Mouse (Mus musculus) midbrain, embryonic 12.5 days (tissue): ENCODE data around the gene Eya4. TPM values are rescaled to one million over a fixed set of nuclear protein-coding genes. Genes with fewer than 3 reads are reported as not detected.

ENCODE experiments used
- ATAC-seq: fragments of 200-750 bp; cut with Nextera tagmentation; 2 replicates; pipeline ENCODE4 v1.8.0; 2017; ENCODE audit warnings: low read depth, moderate TSS enrichment, moderate library complexity; ENCODE audit not compliant: low FRiP score
- H3K27ac ChIP-seq: fragments of 300-500 bp; sonication (generic); replicated peaks from 2 replicates; pipeline ENCODE4 v1.5.1; 2016; ENCODE audit warnings: mild to moderate bottlenecking
- H3K27me3 ChIP-seq: fragments of 300-500 bp; sonication (generic); 2 replicates; pipeline ENCODE4 v1.6.1; 2016; ENCODE audit warnings: mild to moderate bottlenecking
- H3K36me3 ChIP-seq: fragments of 300-500 bp; sonication (generic); 2 replicates; pipeline ENCODE4 v1.6.1; 2016
- H3K4me1 ChIP-seq: fragments of 300-500 bp; sonication (generic); 2 replicates; pipeline ENCODE4 v1.6.1; 2016
- H3K4me2 ChIP-seq: fragments of 300-500 bp; sonication (generic); replicated peaks from 2 replicates; pipeline ENCODE4 v1.6.1; 2016; ENCODE audit warnings: mild to moderate bottlenecking, moderate library complexity
- H3K4me3 ChIP-seq: fragments of 300-500 bp; sonication (generic); 2 replicates; pipeline ENCODE4 v1.5.1; 2016; ENCODE audit warnings: mild to moderate bottlenecking
- H3K9ac ChIP-seq: fragments of 300-500 bp; sonication (generic); replicated peaks from 2 replicates; pipeline ENCODE4 v1.6.1; 2016; ENCODE audit warnings: mild to moderate bottlenecking, moderate library complexity
- H3K9me3 ChIP-seq: fragments of 300-500 bp; sonication (generic); 2 replicates; pipeline ENCODE4 v1.6.1; 2016; ENCODE audit warnings: mild to moderate bottlenecking
- WGBS: fragments of 180-500 bp; shearing (Covaris S2); methylation state at CpG from one replicate; pipeline ENCODE4 v1.1.7; 2016; 5-methylcytosine and 5-hydroxymethylcytosine counted together
- polyA plus RNA-seq: library from polyadenylated mRNA; unstranded; fragments of >200 nt; fragmentation: Nextera tagmentation; extraction: Ambion mirVana; gene quantifications from 2 replicates; pipeline ENCODE4 v1.2.1, GENCODE M21; 2016

Eya4 gene
- polyA plus RNA-seq, 1 experiment from 2014 or later: 2.3 TPM

DNA sequence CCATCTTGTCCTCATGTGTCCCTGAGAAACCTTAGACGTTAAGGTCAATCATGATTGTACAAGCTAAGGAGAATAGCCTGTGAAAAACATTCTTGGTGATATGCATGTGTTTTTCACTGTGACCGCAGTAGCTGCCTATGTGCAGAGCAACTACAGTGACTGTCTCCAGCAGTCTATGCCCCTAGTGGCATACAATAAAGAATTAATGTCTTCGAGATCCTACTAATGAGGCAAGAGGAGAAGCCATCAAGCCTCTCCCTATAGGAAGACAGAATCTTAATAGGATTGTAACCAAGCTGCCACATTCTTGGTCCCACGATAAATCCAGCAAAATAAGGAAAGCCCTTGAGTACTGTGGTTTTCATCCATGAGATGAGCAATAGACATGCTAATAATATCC is 28.3 kb downstream of the Eya4 start:
- no peaks in the 10 kb centered on the region for H3K27me3 ChIP-seq
- H3K4me3 ChIP-seq: no peak overlapping the region
- H3K9ac ChIP-seq: no peak overlapping the region
- H3K36me3 ChIP-seq: no peaks in the 10 kb centered on the region
- 85% methylated on average over 4 of the region's 4 CpGs for WGBS
- H3K4me2 ChIP-seq: no peak overlapping the region
- no peak overlapping the region for H3K27ac ChIP-seq
- H3K4me1 ChIP-seq: no peaks in the 10 kb centered on the region
- no peaks in the 10 kb centered on the region for H3K9me3 ChIP-seq
- ATAC-seq: no peak

DNA sequence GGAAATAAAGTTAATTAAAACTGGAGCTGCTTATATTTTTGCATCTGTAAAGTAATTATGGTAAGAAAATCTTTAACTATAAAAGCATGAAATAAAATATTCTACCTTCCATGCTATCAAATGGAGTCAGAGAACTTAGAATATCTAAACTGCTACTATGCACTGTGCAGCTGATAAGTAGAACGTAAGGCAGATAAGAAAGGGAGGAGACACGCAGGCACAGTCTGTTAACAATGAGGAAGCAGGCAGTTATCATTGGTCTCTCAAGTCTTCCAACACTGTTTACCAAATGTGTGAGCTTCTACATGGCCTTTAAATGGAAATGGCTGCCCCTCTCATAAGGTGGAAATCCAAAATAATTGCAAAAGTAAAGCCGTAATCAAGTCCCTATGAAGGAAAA is 55.0 kb downstream of the Eya4 start:
- Histone ChIP-seq H3K4me2 (no peak overlapping the region), H3K9me3 (no peaks in the 10 kb centered on the region), H3K4me1 (no peaks in the 10 kb centered on the region), H3K4me3 (no peak overlapping the region), H3K9ac (no peak overlapping the region), H3K36me3 (no peaks in the 10 kb centered on the region), H3K27ac (no peak overlapping the region), H3K27me3 (no peaks in the 10 kb centered on the region)
- 85% methylated on average over 3 of the region's 3 CpGs for WGBS
- no peak for ATAC-seq

DNA sequence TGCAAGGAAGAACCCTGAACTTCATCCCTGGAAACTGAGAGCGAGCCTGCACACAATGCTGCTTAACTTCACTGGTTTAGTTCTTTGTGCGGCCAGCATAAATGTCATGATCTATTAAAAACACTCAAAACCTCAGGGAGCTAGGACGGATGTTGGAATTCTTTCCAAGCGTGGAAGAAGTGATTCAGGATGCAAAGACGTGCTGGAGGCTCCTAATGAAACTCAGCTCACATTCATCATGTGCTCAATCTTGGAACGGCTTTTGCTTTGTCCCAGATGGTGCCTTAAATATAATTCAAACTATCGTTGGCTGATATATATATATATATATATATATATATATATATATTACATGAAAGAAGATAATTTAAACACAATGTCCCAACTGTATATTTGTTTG is 58.1 kb downstream of the Eya4 start:
- no peak overlapping the region for H3K4me2 ChIP-seq
- H3K27ac ChIP-seq: no peak overlapping the region
- no peaks in the 10 kb centered on the region for H3K9me3 ChIP-seq
- H3K4me1 ChIP-seq: no peaks in the 10 kb centered on the region
- H3K36me3 ChIP-seq: no peaks in the 10 kb centered on the region
- H3K4me3 ChIP-seq: no peak overlapping the region
- no peak overlapping the region for H3K9ac ChIP-seq
- H3K27me3 ChIP-seq: no peaks in the 10 kb centered on the region
- 84% methylated on average over 7 of the region's 7 CpGs for WGBS
- no peak for ATAC-seq

DNA sequence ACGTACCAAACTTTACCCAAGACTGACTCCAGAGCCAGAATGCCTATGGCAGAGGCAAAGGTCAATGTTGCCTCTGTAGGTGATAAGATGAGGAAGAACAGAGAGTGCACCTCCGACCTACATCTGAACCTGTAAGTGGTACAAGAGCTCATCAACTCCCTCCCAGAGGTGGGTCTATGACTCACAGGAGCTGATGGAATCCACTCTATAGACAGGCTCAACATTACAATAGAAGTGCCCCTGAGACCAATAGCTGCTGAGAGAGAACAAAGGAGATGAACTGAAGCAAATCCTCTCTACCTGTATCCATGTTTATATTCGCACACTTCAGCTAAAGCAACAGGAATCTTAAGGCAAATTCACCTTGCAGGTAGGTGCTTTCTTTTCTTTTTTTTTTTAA is 73.2 kb downstream of the Eya4 start:
- no peaks in the 10 kb centered on the region for H3K4me1 ChIP-seq
- 90% methylated on average over 3 of the region's 3 CpGs for WGBS
- H3K9ac ChIP-seq: no peak overlapping the region
- H3K27me3 ChIP-seq: no peaks in the 10 kb centered on the region
- no peak for ATAC-seq
- H3K27ac ChIP-seq: no peak overlapping the region
- no peak overlapping the region for H3K4me3 ChIP-seq
- no peak overlapping the region for H3K4me2 ChIP-seq
- no peaks in the 10 kb centered on the region for H3K9me3 ChIP-seq
- no peaks in the 10 kb centered on the region for H3K36me3 ChIP-seq

DNA sequence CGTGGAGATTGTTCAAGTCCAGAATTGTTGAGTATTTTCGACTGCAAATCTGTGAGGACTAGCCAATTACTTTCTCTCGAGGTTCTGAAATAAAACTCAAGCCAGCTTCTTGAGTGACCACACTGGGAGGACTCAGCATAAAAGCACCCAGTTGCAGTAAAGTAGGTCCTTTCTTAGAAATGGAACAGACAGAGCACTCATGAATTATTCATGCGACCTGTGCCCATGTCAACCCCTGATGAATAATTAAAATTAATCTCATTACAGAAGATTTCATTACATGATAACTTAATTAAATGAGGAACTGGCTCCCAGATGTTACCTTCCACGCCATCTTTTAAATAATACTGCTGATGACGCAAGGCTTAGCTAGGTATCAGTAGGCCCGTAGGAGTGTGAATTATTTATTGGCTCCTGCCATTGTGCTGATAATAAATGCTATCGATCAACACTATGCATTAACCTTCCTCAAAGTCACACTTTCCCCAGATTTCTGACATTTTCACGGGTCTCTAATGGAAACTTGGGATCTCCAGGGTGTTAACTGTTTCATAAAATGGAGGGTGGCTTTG is 79.5 kb downstream of the Eya4 start:
- no peak overlapping the region for H3K4me3 ChIP-seq
- H3K4me1 ChIP-seq: no peaks in the 10 kb centered on the region
- peak; percentile 82 for ATAC-seq
- no peak overlapping the region for H3K4me2 ChIP-seq
- no peaks in the 10 kb centered on the region for H3K9me3 ChIP-seq
- H3K27me3 ChIP-seq: no peaks in the 10 kb centered on the region
- no peaks in the 10 kb centered on the region for H3K36me3 ChIP-seq
- no peak overlapping the region for H3K9ac ChIP-seq
- WGBS: 56% methylated on average over 9 of the region's 9 CpGs
- no peak overlapping the region for H3K27ac ChIP-seq

DNA sequence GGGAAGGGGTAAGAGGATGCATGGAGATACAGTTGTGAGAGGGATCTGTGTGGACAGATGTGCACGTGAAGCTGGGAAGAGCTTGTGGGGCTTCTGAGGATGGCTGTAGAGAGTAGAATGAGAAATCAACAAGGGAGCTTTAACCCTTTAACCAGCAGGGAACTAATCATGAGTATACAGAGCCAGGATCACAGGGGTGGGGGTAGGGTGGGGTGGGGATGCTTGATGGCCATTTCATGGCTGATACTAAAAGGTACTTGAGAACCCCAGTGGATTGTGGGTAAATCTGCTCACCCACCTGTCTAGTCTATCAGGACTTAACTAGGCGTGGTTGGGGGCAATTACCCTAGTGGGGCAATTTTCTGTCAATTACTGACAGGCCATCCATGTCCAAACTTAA is 80.1 kb downstream of the Eya4 start:
- H3K36me3 ChIP-seq: no peaks in the 10 kb centered on the region
- H3K27ac ChIP-seq: no peak overlapping the region
- H3K9ac ChIP-seq: no peak overlapping the region
- H3K27me3 ChIP-seq: no peaks in the 10 kb centered on the region
- H3K4me3 ChIP-seq: no peak overlapping the region
- 74% methylated on average over 2 of the region's 2 CpGs for WGBS
- no peaks in the 10 kb centered on the region for H3K9me3 ChIP-seq
- H3K4me1 ChIP-seq: no peaks in the 10 kb centered on the region
- ATAC-seq: peak; percentile 16; the same call in 1 of the 2 replicates
- H3K4me2 ChIP-seq: no peak overlapping the region

DNA sequence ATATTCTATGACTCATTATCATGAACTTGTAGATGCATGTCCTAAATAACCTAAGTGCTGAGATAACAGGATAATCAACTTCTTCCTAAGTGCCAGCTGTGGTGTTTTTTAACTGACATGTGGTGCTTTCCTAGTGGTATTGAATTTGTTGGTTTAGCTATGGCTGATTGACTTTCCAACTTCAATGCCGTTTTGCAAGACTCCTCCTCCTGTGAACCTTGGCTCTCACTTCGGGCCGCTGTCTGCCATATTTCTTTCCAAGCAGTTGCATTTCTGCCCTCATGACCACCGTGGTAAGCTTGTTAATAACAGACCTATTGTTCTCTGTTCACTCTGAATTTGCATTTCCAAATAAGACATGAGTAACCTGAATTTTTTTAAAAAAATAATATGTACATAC is 98.4 kb downstream of the Eya4 start:
- Histone ChIP-seq H3K4me2 (no peak overlapping the region), H3K27ac (no peak overlapping the region), H3K9ac (no peak overlapping the region), H3K4me3 (no peak overlapping the region), H3K27me3 (no peaks in the 10 kb centered on the region), H3K36me3 (no peaks in the 10 kb centered on the region), H3K4me1 (no peaks in the 10 kb centered on the region), H3K9me3 (no peaks in the 10 kb centered on the region)
- no peak for ATAC-seq
- WGBS: 72% methylated on average over 4 of the region's 4 CpGs

DNA sequence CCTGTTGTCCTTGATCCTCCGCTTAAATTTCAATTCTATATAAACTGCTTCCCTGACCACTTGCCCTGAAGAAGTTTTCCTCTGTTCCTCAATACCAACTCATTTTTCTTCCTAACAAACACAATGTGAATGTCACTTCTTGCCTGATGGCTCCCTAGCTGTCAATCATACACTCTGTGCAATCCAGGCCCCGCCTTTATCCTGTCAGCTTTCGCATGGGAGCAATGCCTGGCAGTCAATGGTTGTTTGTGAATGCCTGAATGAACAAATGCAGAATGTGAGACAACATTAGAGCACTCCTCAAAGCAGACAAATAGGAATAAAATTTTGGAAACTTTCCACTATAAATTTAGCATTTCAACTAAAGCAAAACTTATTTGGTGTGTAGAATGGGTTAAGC is 104.1 kb downstream of the Eya4 start:
- Histone ChIP-seq H3K4me2 (no peak overlapping the region), H3K36me3 (no peaks in the 10 kb centered on the region), H3K4me3 (no peak overlapping the region), H3K27me3 (no peaks in the 10 kb centered on the region), H3K9me3 (no peaks in the 10 kb centered on the region), H3K27ac (no peak overlapping the region), H3K9ac (no peak overlapping the region), H3K4me1 (no peaks in the 10 kb centered on the region)
- 71% methylated on average over 3 of the region's 3 CpGs for WGBS
- no peak for ATAC-seq

DNA sequence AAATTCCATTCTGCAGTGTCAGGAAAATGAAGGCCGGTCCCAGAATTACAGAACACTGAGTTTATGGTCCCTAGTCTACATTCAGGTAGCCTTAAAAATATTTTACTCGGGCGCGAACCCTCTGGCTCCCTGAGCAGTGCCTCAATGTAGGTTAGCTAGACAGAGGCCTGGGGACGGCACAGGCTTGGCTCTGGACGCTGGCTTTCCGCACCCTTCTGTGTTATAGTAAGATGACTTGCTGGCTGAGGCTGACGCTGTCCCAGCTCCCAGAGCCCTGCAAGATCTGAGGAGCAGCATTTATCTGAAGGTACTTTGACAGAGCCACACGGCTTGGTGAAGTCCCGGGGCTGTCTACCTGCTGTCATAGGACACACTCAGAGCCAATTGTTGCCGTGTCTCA is 113.7 kb downstream of the Eya4 start:
- Histone ChIP-seq H3K4me2 (no peak overlapping the region), H3K27ac (no peak overlapping the region), H3K27me3 (no peaks in the 10 kb centered on the region), H3K4me3 (no peak overlapping the region), H3K36me3 (no peaks in the 10 kb centered on the region), H3K4me1 (no peaks in the 10 kb centered on the region), H3K9ac (no peak overlapping the region), H3K9me3 (no peaks in the 10 kb centered on the region)
- 78% methylated on average over 11 of the region's 11 CpGs for WGBS
- no peak for ATAC-seq

DNA sequence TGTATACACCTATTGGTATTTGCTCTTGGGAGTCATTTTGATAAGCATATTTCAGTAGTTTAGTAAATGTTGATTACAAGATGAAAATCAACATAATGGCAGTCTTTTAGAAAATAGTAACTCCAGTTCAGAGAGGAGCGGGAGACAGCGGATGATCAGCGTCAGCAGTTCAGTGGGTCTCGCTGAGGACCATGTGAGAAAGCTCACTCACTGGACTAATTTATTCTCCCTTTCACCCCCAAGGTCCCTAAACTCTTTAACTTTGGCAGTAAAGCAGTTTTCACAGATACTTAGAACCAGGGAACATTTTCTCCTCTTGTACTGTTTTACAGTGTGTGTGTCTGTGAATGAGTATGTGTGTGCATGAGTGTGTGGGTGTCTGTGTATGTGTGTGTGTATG is 115.2 kb downstream of the Eya4 start:
- ATAC-seq: no peak
- Histone ChIP-seq H3K4me1 (no peaks in the 10 kb centered on the region), H3K4me2 (no peak overlapping the region), H3K27me3 (no peaks in the 10 kb centered on the region), H3K4me3 (no peak overlapping the region), H3K9ac (no peak overlapping the region), H3K9me3 (no peaks in the 10 kb centered on the region), H3K27ac (no peak overlapping the region), H3K36me3 (no peaks in the 10 kb centered on the region)
- 92% methylated on average over 4 of the region's 4 CpGs for WGBS

DNA sequence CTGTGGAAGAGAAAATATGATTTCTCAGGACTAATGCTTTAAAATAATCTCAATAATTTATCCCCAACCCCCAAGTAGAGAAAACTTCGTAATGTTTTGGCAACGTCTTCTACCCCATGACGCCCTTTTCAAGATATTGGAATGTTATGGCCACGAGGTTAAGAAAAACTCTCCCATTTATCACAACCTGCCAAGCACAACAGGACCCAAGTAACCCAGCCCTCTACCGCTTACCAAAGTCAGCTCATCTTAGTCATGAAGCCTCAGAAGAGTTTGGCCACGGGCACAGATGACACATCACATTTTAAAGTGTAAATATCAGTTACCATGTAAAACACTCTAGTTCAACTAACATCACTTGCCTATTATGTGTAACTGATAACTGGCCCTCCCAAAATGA is 117.2 kb downstream of the Eya4 start:
- H3K4me2 ChIP-seq: no peak overlapping the region
- H3K36me3 ChIP-seq: no peaks in the 10 kb centered on the region
- no peak overlapping the region for H3K9ac ChIP-seq
- H3K27ac ChIP-seq: no peak overlapping the region
- no peaks in the 10 kb centered on the region for H3K9me3 ChIP-seq
- H3K4me1 ChIP-seq: no peaks in the 10 kb centered on the region
- WGBS: 82% methylated on average over 6 of the region's 6 CpGs
- no peaks in the 10 kb centered on the region for H3K27me3 ChIP-seq
- ATAC-seq: no peak
- H3K4me3 ChIP-seq: no peak overlapping the region

DNA sequence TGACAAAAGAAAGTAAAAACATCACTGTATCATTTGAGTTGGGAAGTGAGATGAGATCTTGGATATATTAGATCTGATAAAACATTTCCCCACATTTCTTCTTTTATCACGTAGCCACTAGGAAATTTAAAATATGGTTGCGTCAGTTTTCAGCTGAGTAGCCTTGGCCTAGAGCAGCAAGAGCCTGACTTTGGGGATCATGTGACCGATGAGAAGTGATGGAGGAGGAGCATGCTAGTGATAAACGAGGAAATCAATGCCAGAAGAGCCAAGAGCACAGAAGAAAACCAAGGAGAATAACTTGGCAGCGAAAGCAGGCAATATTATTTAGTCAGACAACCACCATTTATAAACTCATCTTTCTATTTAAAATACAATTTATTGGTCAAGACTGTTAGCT is 119.7 kb downstream of the Eya4 start:
- no peak overlapping the region for H3K4me2 ChIP-seq
- H3K27ac ChIP-seq: no peak overlapping the region
- no peak overlapping the region for H3K9ac ChIP-seq
- no peak overlapping the region for H3K4me3 ChIP-seq
- no peaks in the 10 kb centered on the region for H3K36me3 ChIP-seq
- H3K27me3 ChIP-seq: no peaks in the 10 kb centered on the region
- no peak for ATAC-seq
- 87% methylated on average over 5 of the region's 5 CpGs for WGBS
- no peaks in the 10 kb centered on the region for H3K4me1 ChIP-seq
- H3K9me3 ChIP-seq: no peaks in the 10 kb centered on the region

DNA sequence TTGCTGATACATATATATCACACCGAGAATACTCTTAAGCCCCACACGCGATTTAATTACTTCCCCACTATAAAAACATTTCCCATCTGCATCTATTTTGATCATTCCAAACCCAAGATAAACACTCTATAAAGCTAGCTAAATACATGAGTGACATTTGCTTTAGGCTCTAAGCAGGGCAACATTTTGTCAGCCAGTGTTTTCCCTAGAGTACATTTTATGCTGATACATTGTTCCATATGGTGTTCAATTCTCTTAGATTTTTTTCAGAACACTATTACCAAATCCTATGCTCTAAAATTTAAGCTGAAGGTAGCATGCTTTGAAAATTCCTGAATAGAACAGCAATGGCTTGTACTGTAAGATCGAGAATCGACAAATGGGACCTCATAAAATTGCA is 127.2 kb downstream of the Eya4 start:
- H3K4me3 ChIP-seq: no peak overlapping the region
- no peaks in the 10 kb centered on the region for H3K9me3 ChIP-seq
- WGBS: 93% methylated on average over 5 of the region's 5 CpGs
- no peak overlapping the region for H3K9ac ChIP-seq
- no peak overlapping the region for H3K4me2 ChIP-seq
- H3K36me3 ChIP-seq: no peaks in the 10 kb centered on the region
- no peaks in the 10 kb centered on the region for H3K27me3 ChIP-seq
- H3K27ac ChIP-seq: no peak overlapping the region
- ATAC-seq: no peak
- peaks cover 9% of the 10 kb centered on the region for H3K4me1 ChIP-seq
